Mouse (Mus musculus): ENCODE results near the gene Kif6.

The Kif6 gene

GRCm38 (mm10) chr17:49666728-49667127, 51.8 kb downstream of the Kif6 start:
- no peak for DNase-seq (ENCODE audit: low spot score in 2 of 2)

GRCm38 (mm10) chr17:49668296-49668695, 53.4 kb downstream of the Kif6 start:
- DNase-seq (ENCODE audit: low spot score in 2 of 2) = no peak

- DNase-seq (ENCODE audit: low spot score in 2 of 2) = no peak
These were observed 57.0 kb downstream of the Kif6 start for GRCm38 (mm10) chr17:49671921-49672339.

GRCm38 (mm10) chr17:49672421-49672820, 57.5 kb downstream of the Kif6 start:
- no peak for DNase-seq (ENCODE audit: low spot score in 2 of 2)

GRCm38 (mm10) chr17:49675629-49676028, 60.7 kb downstream of the Kif6 start:
- DNase-seq (ENCODE audit: low spot score in 2 of 2) = no peak

- DNase-seq (ENCODE audit: low spot score in 2 of 2) = no peak
These were observed 66.5 kb downstream of the Kif6 start for GRCm38 (mm10) chr17:49681410-49681809.

- DNase-seq (ENCODE audit: low spot score in 2 of 2) = no peak
These were observed 69.2 kb downstream of the Kif6 start for GRCm38 (mm10) chr17:49684146-49684545.

- DNase-seq (ENCODE audit: low spot score in 2 of 2) = no peak
These were observed 75.9 kb downstream of the Kif6 start for GRCm38 (mm10) chr17:49690607-49691454.

- DNase-seq (ENCODE audit: low spot score in 2 of 2) = no peak
These were observed 76.5 kb downstream of the Kif6 start for GRCm38 (mm10) chr17:49691455-49691805.

GRCm38 (mm10) chr17:49693206-49693605, 78.3 kb downstream of the Kif6 start:
- no peak for DNase-seq (ENCODE audit: low spot score in 2 of 2)

- no peak for DNase-seq (ENCODE audit: low spot score in 2 of 2)
These were observed 82.3 kb downstream of the Kif6 start for GRCm38 (mm10) chr17:49697220-49697619.

- no peak for DNase-seq (ENCODE audit: low spot score in 2 of 2)
These were observed 88.7 kb downstream of the Kif6 start for GRCm38 (mm10) chr17:49703492-49704249.

GRCm38 (mm10) chr17:49709192-49709591, 94.3 kb downstream of the Kif6 start:
- DNase-seq (ENCODE audit: low spot score in 2 of 2) = no peak

- no peak for DNase-seq (ENCODE audit: low spot score in 2 of 2)
These were observed 95.2 kb downstream of the Kif6 start for GRCm38 (mm10) chr17:49710101-49710630.

GRCm38 (mm10) chr17:49726206-49726605, 111.3 kb downstream of the Kif6 start:
- no peak for DNase-seq (ENCODE audit: low spot score in 2 of 2)

- no peak for DNase-seq (ENCODE audit: low spot score in 2 of 2)
These were observed 112.0 kb downstream of the Kif6 start for GRCm38 (mm10) chr17:49726976-49727375.

GRCm38 (mm10) chr17:49727428-49728045, 112.6 kb downstream of the Kif6 start:
- DNase-seq (ENCODE audit: low spot score in 2 of 2) = no peak

GRCm38 (mm10) chr17:49729856-49730255, 114.9 kb downstream of the Kif6 start:
- no peak for DNase-seq (ENCODE audit: low spot score in 2 of 2)

GRCm38 (mm10) chr17:49732706-49733105, 117.8 kb downstream of the Kif6 start:
- DNase-seq (ENCODE audit: low spot score in 2 of 2) = no peak

- no peak for DNase-seq (ENCODE audit: low spot score in 2 of 2)
These were observed 119.1 kb downstream of the Kif6 start for GRCm38 (mm10) chr17:49734079-49734478.

GRCm38 (mm10) chr17:49734776-49735175, 119.8 kb downstream of the Kif6 start:
- DNase-seq (ENCODE audit: low spot score in 2 of 2) = no peak

- no peak for DNase-seq (ENCODE audit: low spot score in 2 of 2)
These were observed 121.4 kb downstream of the Kif6 start for GRCm38 (mm10) chr17:49736364-49736763.

Data from spleen, postnatal 36 days (tissue).